Mouse (Mus musculus): ENCODE data around the gene Gm49320.

- TF ChIP-seq CTCF (IDR thresholded peaks at IDR 0.05; ENCODE audit: control insufficient read depth, insufficient read depth, insufficient read length) (no peak), MYOD1 (IDR thresholded peaks at IDR 0.05; ENCODE audit: control insufficient read depth, insufficient read length, low read depth) (no peak), CEBPB (IDR thresholded peaks at IDR 0.05; ENCODE audit: low read depth) (no peak), MYOG (IDR thresholded peaks at IDR 0.05; ENCODE audit: control insufficient read depth, extremely low read depth, insufficient read length) (no peak), MAX (IDR thresholded peaks at IDR 0.05) (no peak), USF1 (IDR thresholded peaks at IDR 0.05; ENCODE audit: low read depth) (no peak)
Observed at GRCm38 (mm10) chr8:4237814-4238433, 741 bp upstream of the Gm49320 start.

All from C2C12 (cell line).